Mouse (Mus musculus) CD4-positive, CD25-positive, alpha-beta regulatory T cell (primary cell): Measurements from ENCODE around the gene C87436. TPM values are rescaled to one million over a fixed set of nuclear protein-coding genes. Genes with fewer than 3 reads are reported as not detected.

Source experiments
- polyA plus RNA-seq: library from polyadenylated mRNA; unstranded; fragments of 100-300 nt; shearing (Covaris generic); gene quantifications from one replicate; pipeline ENCODE4 v1.2.1, GENCODE M21; 2017

C87436 gene
- 50.6 TPM for polyA plus RNA-seq

DNA sequence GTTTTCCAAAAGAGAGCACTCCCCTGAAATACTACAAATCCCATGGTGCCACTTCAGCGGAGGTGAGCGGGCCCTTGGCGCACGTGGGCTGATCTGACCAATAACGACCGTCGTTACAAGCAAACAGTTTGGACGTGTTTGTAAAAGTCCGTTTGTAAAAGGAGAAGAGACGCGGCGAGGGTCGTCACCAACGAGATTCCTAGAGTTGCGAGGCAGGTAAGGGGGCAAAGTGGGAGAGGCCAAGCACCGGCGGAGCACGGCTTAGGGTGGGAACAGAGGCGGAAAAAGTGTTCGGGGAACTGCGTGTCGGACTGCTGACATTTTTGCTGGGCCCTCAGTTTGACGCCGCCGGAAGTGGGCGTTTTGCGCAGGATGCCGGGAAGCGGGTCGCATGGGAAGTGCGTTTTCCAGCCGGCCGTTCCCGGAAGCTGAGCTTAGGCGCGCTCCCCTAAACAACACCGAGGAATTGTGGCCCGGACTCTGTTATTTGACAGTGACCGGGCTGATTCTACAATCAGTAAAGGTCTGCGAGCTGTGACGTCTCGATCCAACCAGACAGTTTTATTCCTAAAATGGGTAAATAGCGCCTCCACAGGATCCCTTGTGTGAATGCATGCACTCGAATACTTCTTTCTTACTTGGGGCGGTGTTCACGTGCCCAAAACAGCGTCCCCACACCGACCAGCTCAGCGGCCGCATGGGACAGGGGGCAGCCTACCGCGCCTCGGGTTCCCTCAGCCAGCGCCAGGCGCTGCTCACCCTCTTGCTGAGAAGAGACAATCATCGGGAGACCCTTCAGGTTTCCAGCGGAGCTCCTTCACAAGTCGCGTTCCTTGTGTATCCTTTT is at the start of gene C87436:
TSS of gene C87436 (plus strand) at position 103 of the 847 bp plus-strand sequence.

GRCm38 (mm10) chr6:86396581-86397256 is 41.5 kb upstream of the C87436 start, which contains the start of gene Pcyox1:
Gene Pcyox1 (minus strand): TSS chr6:86397154.

GRCm38 (mm10) chr6:86404100-86404861 is 33.9 kb upstream of the C87436 start, which contains the start of gene Tia1:
Gene Tia1 (plus strand): TSS chr6:86404219.

DNA sequence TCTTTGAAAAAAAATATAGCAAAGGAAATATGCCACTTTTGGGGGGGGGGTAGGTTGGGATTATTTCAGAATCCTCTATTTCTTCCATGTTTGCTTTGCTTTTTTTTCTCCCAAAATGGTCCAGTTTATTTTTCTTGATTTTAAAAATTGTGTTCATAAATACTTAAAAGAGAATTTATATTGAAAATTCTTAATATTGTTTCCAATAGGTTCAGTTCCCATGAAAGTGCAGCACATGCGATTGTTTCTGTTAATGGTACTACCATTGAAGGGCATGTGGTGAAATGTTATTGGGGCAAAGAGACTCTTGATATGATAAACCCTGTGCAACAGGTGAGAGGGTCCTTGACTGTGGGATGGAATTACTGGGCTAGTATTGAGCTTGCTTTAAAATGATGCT is 11.8 kb upstream of the C87436 start, which contains the start of gene Gm44790:
TSS of gene Gm44790 (plus strand) at position 301 of the 400 bp plus-strand sequence.

Other genes starting within 250 kb of the C87436 start
- not detected for gene Tgfa, start 243.2 kb upstream of the C87436 start, polyA plus RNA-seq
- gene Fam136a, start 72.7 kb upstream of the C87436 start, polyA plus RNA-seq: 46.0 TPM
- gene Snrpg, start 67.1 kb upstream of the C87436 start, polyA plus RNA-seq: 351 TPM
- 6.8 TPM for gene Pcyox1, start 41.2 kb upstream of the C87436 start, polyA plus RNA-seq
- 147 TPM for gene Tia1, start 34.2 kb upstream of the C87436 start, polyA plus RNA-seq
- gene Gm44790, start 11.7 kb upstream of the C87436 start, polyA plus RNA-seq: not detected
- 362 TPM for gene Pcbp1, start 87.9 kb downstream of the C87436 start, polyA plus RNA-seq
- gene Asprv1, start 189.8 kb downstream of the C87436 start, polyA plus RNA-seq: 0.11 TPM
- gene Mxd1, start 230.8 kb downstream of the C87436 start, polyA plus RNA-seq: 101 TPM
- 80.5 TPM for gene Snrnp27, start 246.1 kb downstream of the C87436 start, polyA plus RNA-seq